Mouse (Mus musculus): Measurements from ENCODE around the gene Bpifb9a. TPM values are rescaled to one million over a fixed set of nuclear protein-coding genes. Genes with fewer than 3 reads are reported as not detected.
"Not testable (repeated sequence)": the region's sequence is repeated elsewhere in the genome, so short reads cannot be mapped to it uniquely, and the experiment has no call there.

Gene Bpifb9a
- polyA plus RNA-seq, 1 experiment from 2014 or later: not detected

- Histone ChIP-seq H3K4me1 (replicated peaks; ENCODE audit: control insufficient read depth, insufficient read depth, low read length) (peaks cover 9% of the 10 kb centered on the region; the same call in 1 of the 2 replicates), H3K27ac (ENCODE audit: low read depth, low read length) (no peak overlapping the region), H3K36me3 (ENCODE audit: control insufficient read depth, insufficient read depth, low read length) (no peaks in the 10 kb centered on the region), H3K4me2 (ENCODE audit: low read depth, low read length, severe bottlenecking) (no peak overlapping the region), H3K27me3 (ENCODE audit: control insufficient read depth, insufficient read depth, low read length) (no peaks in the 10 kb centered on the region), H3K9ac (ENCODE audit: low read length) (no peak overlapping the region), H3K9me3 (ENCODE audit: control insufficient read depth, low read length) (no peaks in the 10 kb centered on the region), H3K4me3 (ENCODE audit: low read depth, low read length) (no peak overlapping the region)
- ATAC-seq (replicated peaks; ENCODE audit: low FRiP score) (no peak), DNase-seq (ENCODE audit: low spot score) (no peak)
- WGBS: 90% methylated on average over 5 of the region's 5 CpGs
These were observed 29.8 kb upstream of the Bpifb9a start for GRCm38 (mm10) chr2:154227830-154228229.

- WGBS: 84% methylated on average over 6 of the region's 6 CpGs
- no peaks in the 10 kb centered on the region for H3K4me1 ChIP-seq (replicated peaks; ENCODE audit: control insufficient read depth, insufficient read depth, low read length)
- H3K9me3 ChIP-seq (ENCODE audit: control insufficient read depth, low read length): no peaks in the 10 kb centered on the region
- no peak overlapping the region for H3K4me3 ChIP-seq (ENCODE audit: low read depth, low read length)
- no peaks in the 10 kb centered on the region for H3K36me3 ChIP-seq (ENCODE audit: control insufficient read depth, insufficient read depth, low read length)
- no peaks in the 10 kb centered on the region for H3K27me3 ChIP-seq (ENCODE audit: control insufficient read depth, insufficient read depth, low read length)
- no peak overlapping the region for H3K9ac ChIP-seq (ENCODE audit: low read length)
- DNase-seq (ENCODE audit: low spot score) (no peak), ATAC-seq (replicated peaks; ENCODE audit: low FRiP score) (no peak)
- H3K27ac ChIP-seq (ENCODE audit: low read depth, low read length): no peak overlapping the region
- H3K4me2 ChIP-seq (ENCODE audit: low read depth, low read length, severe bottlenecking): no peak overlapping the region
These were observed 24.2 kb upstream of the Bpifb9a start for GRCm38 (mm10) chr2:154233426-154233825.

- H3K4me3 ChIP-seq (ENCODE audit: low read depth, low read length): no peak overlapping the region
- ATAC-seq (replicated peaks; ENCODE audit: low FRiP score) (no peak), DNase-seq (ENCODE audit: low spot score) (no peak)
- no peak overlapping the region for H3K27ac ChIP-seq (ENCODE audit: low read depth, low read length)
- H3K4me2 ChIP-seq (ENCODE audit: low read depth, low read length, severe bottlenecking): no peak overlapping the region
- WGBS: 84% methylated on average over 6 of the region's 6 CpGs
- no peaks in the 10 kb centered on the region for H3K27me3 ChIP-seq (ENCODE audit: control insufficient read depth, insufficient read depth, low read length)
- no peaks in the 10 kb centered on the region for H3K4me1 ChIP-seq (replicated peaks; ENCODE audit: control insufficient read depth, insufficient read depth, low read length)
- H3K9me3 ChIP-seq (ENCODE audit: control insufficient read depth, low read length): no peaks in the 10 kb centered on the region
- no peaks in the 10 kb centered on the region for H3K36me3 ChIP-seq (ENCODE audit: control insufficient read depth, insufficient read depth, low read length)
- no peak overlapping the region for H3K9ac ChIP-seq (ENCODE audit: low read length)
These were observed 16.9 kb upstream of the Bpifb9a start for GRCm38 (mm10) chr2:154240771-154241170.

GRCm38 (mm10) chr2:154242726-154243125 lies 14.9 kb upstream of the Bpifb9a start:
- not testable (repeated sequence) for H3K4me3 ChIP-seq (ENCODE audit: low read depth, low read length); H3K9ac ChIP-seq (ENCODE audit: low read length); DNase-seq (ENCODE audit: low spot score); H3K36me3 ChIP-seq (ENCODE audit: control insufficient read depth, insufficient read depth, low read length); H3K4me2 ChIP-seq (ENCODE audit: low read depth, low read length, severe bottlenecking); H3K9me3 ChIP-seq (ENCODE audit: control insufficient read depth, low read length); H3K27me3 ChIP-seq (ENCODE audit: control insufficient read depth, insufficient read depth, low read length); H3K4me1 ChIP-seq (replicated peaks; ENCODE audit: control insufficient read depth, insufficient read depth, low read length); ATAC-seq (replicated peaks; ENCODE audit: low FRiP score); H3K27ac ChIP-seq (ENCODE audit: low read depth, low read length)
- WGBS: 94% methylated on average over 10 of the region's 12 CpGs

- DNase-seq (ENCODE audit: low spot score) (no peak), ATAC-seq (replicated peaks; ENCODE audit: low FRiP score) (no peak)
- Histone ChIP-seq H3K36me3 (ENCODE audit: control insufficient read depth, insufficient read depth, low read length) (no peaks in the 10 kb centered on the region), H3K27me3 (ENCODE audit: control insufficient read depth, insufficient read depth, low read length) (no peaks in the 10 kb centered on the region), H3K27ac (ENCODE audit: low read depth, low read length) (no peak overlapping the region), H3K4me1 (replicated peaks; ENCODE audit: control insufficient read depth, insufficient read depth, low read length) (no peaks in the 10 kb centered on the region), H3K4me3 (ENCODE audit: low read depth, low read length) (no peak overlapping the region), H3K9ac (ENCODE audit: low read length) (no peak overlapping the region), H3K4me2 (ENCODE audit: low read depth, low read length, severe bottlenecking) (no peak overlapping the region), H3K9me3 (ENCODE audit: control insufficient read depth, low read length) (no peaks in the 10 kb centered on the region)
- WGBS: 90% methylated on average over 10 of the region's 10 CpGs
These were observed 14.2 kb upstream of the Bpifb9a start for GRCm38 (mm10) chr2:154243356-154244036.

GRCm38 (mm10) chr2:154245322-154245721 lies 12.3 kb upstream of the Bpifb9a start:
- no peaks in the 10 kb centered on the region for H3K27me3 ChIP-seq (ENCODE audit: control insufficient read depth, insufficient read depth, low read length)
- no peaks in the 10 kb centered on the region for H3K4me1 ChIP-seq (replicated peaks; ENCODE audit: control insufficient read depth, insufficient read depth, low read length)
- WGBS: 93% methylated on average over 5 of the region's 5 CpGs
- no peak overlapping the region for H3K4me2 ChIP-seq (ENCODE audit: low read depth, low read length, severe bottlenecking)
- no peaks in the 10 kb centered on the region for H3K9me3 ChIP-seq (ENCODE audit: control insufficient read depth, low read length)
- H3K4me3 ChIP-seq (ENCODE audit: low read depth, low read length): no peak overlapping the region
- DNase-seq (ENCODE audit: low spot score): no peak
- ATAC-seq (replicated peaks; ENCODE audit: low FRiP score): no peak
- H3K36me3 ChIP-seq (ENCODE audit: control insufficient read depth, insufficient read depth, low read length): no peaks in the 10 kb centered on the region
- no peak overlapping the region for H3K27ac ChIP-seq (ENCODE audit: low read depth, low read length)
- no peak overlapping the region for H3K9ac ChIP-seq (ENCODE audit: low read length)

GRCm38 (mm10) chr2:154255254-154255653 lies 2.4 kb upstream of the Bpifb9a start:
- H3K27me3 ChIP-seq (ENCODE audit: control insufficient read depth, insufficient read depth, low read length); H3K9ac ChIP-seq (ENCODE audit: low read length); H3K36me3 ChIP-seq (ENCODE audit: control insufficient read depth, insufficient read depth, low read length); ATAC-seq (replicated peaks; ENCODE audit: low FRiP score); H3K4me2 ChIP-seq (ENCODE audit: low read depth, low read length, severe bottlenecking); DNase-seq (ENCODE audit: low spot score); H3K9me3 ChIP-seq (ENCODE audit: control insufficient read depth, low read length); H3K27ac ChIP-seq (ENCODE audit: low read depth, low read length); H3K4me1 ChIP-seq (replicated peaks; ENCODE audit: control insufficient read depth, insufficient read depth, low read length); H3K4me3 ChIP-seq (ENCODE audit: low read depth, low read length): not testable (repeated sequence)
- 91% methylated on average over 2 of the region's 4 CpGs for WGBS

GRCm38 (mm10) chr2:154255770-154256169 lies 1.9 kb upstream of the Bpifb9a start:
- H3K27me3 ChIP-seq (ENCODE audit: control insufficient read depth, insufficient read depth, low read length): no peaks in the 10 kb centered on the region
- 76% methylated on average over 4 of the region's 4 CpGs for WGBS
- H3K4me1 ChIP-seq (replicated peaks; ENCODE audit: control insufficient read depth, insufficient read depth, low read length): no peaks in the 10 kb centered on the region
- H3K27ac ChIP-seq (ENCODE audit: low read depth, low read length): no peak overlapping the region
- no peak overlapping the region for H3K9ac ChIP-seq (ENCODE audit: low read length)
- no peaks in the 10 kb centered on the region for H3K9me3 ChIP-seq (ENCODE audit: control insufficient read depth, low read length)
- DNase-seq (ENCODE audit: low spot score): no peak
- H3K4me2 ChIP-seq (ENCODE audit: low read depth, low read length, severe bottlenecking): no peak overlapping the region
- ATAC-seq (replicated peaks; ENCODE audit: low FRiP score): no peak
- no peak overlapping the region for H3K4me3 ChIP-seq (ENCODE audit: low read depth, low read length)
- no peaks in the 10 kb centered on the region for H3K36me3 ChIP-seq (ENCODE audit: control insufficient read depth, insufficient read depth, low read length)

- H3K27ac ChIP-seq (ENCODE audit: low read depth, low read length); H3K36me3 ChIP-seq (ENCODE audit: control insufficient read depth, insufficient read depth, low read length); H3K9ac ChIP-seq (ENCODE audit: low read length); H3K4me2 ChIP-seq (ENCODE audit: low read depth, low read length, severe bottlenecking); H3K4me1 ChIP-seq (replicated peaks; ENCODE audit: control insufficient read depth, insufficient read depth, low read length); DNase-seq (ENCODE audit: low spot score); H3K4me3 ChIP-seq (ENCODE audit: low read depth, low read length); ATAC-seq (replicated peaks; ENCODE audit: low FRiP score); H3K27me3 ChIP-seq (ENCODE audit: control insufficient read depth, insufficient read depth, low read length); H3K9me3 ChIP-seq (ENCODE audit: control insufficient read depth, low read length): not testable (repeated sequence)
- 83% methylated on average over 2 of the region's 3 CpGs for WGBS
These were observed 6.7 kb downstream of the Bpifb9a start for GRCm38 (mm10) chr2:154264397-154264796.
